Mouse (Mus musculus) spleen, postnatal 14 days (tissue): Measurements from ENCODE around the gene Ermard.
"Not testable (repeated sequence)": the region's sequence is repeated elsewhere in the genome, so short reads cannot be mapped to it uniquely, and the experiment has no call there.

Experiments used
- DNase-seq, 2 experiments: peaks; one replicate each; pipeline ENCODE4 v3.0.0; 2021 to 2022; ENCODE audit warnings: low spot score in 2 of 2

The Ermard gene

DNA sequence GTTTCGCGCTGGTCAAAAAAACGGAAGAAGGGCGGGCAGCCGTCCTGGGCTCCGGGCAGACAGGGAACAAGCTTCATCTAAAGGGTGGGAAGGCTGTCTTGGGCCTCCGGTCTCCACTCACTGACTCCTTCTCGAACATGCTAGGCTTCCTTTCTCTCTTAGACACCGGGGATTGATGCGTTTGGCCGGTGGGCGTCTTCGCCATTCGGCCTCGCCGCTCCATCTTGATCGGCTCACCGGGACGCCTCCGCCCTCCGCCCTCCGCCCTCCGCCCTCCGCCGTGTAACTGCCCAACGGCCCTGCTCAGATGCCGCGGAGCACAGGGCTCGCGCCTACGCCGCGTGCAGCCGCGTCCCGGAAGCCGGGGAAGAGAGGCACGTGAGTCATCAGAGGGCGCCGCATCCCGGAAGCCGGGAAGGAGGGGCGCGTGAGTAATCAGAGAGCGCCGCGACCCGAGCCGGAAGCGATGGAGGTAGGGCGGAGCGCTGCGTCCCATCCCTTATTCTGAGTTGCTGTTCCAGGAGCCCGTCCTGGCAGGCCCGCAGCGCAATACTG is at the start of gene Ermard, which contains the start of the genes Tcte3 and Gm3448:
Ermard (plus strand) TSS at position 34 of the 555 bp plus-strand sequence.
Tcte3 (minus strand) TSS at position 314 of the 555 bp plus-strand sequence.
Gm3448 (minus strand) TSS at position 363 of the 555 bp plus-strand sequence.
- DNase-seq = peak in 1 of 2 experiments; percentile 22

DNA sequence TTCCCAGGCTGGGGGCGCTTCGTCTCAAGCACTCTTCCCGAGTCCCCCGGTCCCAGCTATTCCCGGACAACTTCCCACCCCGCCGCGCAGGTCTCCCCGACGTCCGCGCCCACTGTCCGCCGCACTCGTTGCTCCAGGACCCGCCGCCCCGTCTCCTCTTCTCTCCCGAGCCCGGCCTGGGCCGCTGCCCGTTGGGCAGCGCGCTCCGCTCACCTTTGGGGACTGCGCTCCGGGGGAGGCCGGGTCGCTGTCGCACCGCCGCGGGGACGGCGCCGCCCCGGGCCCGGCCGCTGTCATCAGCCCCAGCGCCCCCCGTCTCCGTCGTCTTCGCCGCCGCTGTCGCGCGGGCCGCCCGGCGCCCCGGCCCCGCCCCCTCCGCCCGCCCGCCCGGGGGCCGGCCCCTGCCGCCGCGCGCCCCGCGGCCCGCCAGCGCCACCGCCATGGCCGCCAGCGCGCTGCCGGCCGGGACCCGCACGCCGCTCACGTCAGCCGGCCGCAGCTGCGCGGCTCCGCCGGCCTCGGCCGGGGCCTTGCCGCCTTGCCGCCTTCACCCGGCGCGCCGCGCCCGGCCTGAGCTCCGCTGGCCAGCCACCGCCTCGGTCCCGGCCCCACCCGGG is 48.4 kb upstream of the Ermard start:
- not testable (repeated sequence) for DNase-seq

DNA sequence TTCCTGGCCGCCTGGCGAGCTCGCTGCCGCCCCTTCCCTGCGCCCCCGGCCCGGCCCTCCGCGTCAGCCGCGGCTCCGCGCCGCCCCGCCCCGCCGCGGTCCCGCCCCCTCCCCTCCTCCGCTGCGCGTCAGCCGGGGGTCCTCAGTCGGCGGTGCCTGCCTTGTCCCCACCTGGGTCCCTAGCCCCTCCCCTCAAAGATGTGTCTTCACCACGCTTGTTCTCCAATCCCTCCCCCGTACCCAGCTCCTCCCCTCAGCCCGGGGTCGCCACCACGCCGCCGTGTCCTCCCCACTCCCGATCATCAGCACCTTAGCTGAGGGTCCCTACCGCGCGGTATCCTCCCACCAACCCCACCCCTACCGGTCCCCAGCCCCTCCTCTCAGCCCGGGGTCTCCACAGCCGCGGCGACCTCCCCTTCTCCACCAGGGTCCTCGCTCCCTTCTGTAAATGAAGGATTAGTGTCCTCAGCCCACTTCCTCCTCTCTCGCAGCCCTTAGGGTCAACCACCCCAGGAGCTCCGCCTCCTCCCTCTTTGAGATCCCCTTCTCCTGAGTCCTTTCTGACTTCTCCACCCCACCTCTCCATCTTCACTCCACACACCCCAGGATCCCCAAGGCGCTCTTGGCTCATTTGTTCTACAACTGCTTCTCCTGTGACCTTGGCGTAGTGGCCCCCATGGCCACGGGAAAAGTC is 47.7 kb upstream of the Ermard start:
- not testable (repeated sequence) for DNase-seq

DNA sequence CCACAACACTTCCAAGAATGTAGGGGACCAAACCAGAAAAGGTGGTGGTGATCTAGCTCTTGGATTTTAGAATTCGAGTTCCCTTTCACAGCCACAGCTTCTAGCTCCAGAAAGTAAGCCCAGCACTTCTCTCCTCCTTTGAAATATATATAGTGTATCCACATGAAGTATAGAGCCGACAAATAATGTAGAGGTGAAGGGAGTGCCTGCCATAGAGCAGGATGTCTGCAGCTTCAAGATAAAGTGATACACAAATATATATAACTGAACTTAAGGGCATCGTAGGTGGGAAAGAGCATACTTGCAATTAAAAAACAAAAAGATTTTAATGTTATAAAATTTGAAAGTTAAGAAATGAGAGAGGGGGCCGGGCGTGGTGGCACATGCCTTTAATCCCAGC is 46.9 kb upstream of the Ermard start:
- DNase-seq = not testable (repeated sequence)

DNA sequence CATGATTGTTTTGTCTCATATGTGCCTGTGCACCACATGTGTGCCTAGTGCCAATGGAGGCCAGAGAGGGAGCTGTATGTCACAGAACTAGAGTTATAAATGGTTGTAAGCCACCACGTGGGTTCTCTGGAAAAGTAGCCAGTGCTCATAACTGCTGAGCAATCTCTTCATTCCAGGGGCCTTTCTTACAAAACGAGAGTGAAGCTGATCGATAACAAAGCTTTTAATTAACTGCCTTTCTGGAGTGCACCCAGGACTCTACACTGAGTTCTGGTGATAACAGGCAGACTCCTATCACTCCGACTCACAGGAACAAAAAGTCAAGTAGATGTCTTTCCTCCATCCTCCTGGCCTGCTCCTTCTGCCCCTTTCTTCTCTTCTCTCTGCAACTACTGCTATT is 41.0 kb upstream of the Ermard start:
- not testable (repeated sequence) for DNase-seq

DNA sequence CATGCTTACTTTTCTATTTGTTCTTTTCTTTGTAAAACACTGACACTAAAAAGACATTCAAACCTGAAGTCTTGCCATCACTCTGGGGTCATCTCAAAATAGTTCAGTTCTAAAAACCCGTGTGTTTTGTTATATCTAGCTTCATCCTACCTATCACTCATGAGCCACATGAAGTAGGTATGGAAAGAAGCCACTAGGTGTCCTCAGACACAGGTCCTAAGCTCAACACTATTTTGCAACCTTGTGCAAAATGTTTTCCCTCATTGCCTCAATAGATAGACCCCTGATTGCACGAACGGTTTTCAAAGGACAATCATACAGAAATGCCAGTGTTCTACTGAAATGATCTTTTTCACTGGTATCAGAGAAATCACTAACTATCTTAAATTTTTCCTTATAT is 31.9 kb upstream of the Ermard start:
- DNase-seq = not testable (repeated sequence)

DNA sequence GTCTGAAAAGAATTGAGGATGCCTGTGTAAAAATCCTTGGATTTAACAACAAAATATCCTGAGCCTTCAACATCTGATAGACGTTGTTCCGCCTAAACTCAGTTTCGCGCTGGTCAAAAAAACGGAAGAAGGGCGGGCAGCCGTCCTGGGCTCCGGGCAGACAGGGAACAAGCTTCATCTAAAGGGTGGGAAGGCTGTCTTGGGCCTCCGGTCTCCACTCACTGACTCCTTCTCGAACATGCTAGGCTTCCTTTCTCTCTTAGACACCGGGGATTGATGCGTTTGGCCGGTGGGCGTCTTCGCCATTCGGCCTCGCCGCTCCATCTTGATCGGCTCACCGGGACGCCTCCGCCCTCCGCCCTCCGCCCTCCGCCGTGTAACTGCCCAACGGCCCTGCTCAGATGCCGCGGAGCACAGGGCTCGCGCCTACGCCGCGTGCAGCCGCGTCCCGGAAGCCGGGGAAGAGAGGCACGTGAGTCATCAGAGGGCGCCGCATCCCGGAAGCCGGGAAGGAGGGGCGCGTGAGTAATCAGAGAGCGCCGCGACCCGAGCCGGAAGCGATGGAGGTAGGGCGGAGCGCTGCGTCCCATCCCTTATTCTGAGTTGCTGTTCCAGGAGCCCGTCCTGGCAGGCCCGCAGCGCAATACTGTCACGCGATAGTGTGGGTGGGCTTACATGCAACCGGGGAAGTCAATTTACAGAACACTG is 31.1 kb upstream of the Ermard start, which contains the start of gene Gm3435:
Gm3435 (plus strand) TSS at position 471 of the 708 bp plus-strand sequence.
- not testable (repeated sequence) for DNase-seq

DNA sequence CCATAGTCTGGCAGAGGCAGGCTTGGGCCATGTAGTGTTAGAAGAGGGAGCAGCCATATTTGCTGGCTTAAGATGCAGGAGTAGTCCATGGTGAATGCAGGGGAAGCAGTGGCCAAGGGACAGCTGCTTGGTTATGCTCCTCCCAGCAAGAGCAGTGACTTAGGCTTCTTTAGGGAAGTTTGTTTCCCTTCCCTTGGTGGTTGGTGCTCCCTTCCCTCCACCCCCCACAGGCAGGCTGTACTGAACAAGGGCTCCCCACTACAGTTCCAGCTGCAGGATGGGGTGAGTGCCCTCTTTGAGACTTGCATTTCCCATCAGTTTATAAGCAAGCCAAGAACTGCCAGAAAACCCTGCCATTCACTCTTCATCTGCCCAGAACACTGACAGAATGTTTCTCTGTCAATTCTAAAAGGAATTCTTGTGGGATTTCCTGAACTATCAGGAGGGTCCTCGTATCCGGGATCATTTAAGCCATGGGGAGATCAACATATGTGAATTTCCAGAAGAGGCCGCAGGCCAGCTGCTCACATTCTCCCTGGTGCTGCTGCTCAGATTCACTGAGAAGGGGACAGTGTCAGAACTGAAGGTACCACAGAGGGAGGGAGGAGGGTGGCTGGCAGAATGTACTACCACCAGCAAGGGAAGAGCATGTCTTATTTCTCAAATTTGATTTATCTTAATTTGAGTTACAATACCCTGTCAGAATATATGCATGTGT is 19.3 kb upstream of the Ermard start:
- peak; percentile 2 to 6 for DNase-seq

DNA sequence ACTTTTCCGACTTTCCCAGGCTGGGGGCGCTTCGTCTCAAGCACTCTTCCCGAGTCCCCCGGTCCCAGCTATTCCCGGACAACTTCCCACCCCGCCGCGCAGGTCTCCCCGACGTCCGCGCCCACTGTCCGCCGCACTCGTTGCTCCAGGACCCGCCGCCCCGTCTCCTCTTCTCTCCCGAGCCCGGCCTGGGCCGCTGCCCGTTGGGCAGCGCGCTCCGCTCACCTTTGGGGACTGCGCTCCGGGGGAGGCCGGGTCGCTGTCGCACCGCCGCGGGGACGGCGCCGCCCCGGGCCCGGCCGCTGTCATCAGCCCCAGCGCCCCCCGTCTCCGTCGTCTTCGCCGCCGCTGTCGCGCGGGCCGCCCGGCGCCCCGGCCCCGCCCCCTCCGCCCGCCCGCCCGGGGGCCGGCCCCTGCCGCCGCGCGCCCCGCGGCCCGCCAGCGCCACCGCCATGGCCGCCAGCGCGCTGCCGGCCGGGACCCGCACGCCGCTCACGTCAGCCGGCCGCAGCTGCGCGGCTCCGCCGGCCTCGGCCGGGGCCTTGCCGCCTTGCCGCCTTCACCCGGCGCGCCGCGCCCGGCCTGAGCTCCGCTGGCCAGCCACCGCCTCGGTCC is 17.0 kb upstream of the Ermard start:
- not testable (repeated sequence) for DNase-seq

DNA sequence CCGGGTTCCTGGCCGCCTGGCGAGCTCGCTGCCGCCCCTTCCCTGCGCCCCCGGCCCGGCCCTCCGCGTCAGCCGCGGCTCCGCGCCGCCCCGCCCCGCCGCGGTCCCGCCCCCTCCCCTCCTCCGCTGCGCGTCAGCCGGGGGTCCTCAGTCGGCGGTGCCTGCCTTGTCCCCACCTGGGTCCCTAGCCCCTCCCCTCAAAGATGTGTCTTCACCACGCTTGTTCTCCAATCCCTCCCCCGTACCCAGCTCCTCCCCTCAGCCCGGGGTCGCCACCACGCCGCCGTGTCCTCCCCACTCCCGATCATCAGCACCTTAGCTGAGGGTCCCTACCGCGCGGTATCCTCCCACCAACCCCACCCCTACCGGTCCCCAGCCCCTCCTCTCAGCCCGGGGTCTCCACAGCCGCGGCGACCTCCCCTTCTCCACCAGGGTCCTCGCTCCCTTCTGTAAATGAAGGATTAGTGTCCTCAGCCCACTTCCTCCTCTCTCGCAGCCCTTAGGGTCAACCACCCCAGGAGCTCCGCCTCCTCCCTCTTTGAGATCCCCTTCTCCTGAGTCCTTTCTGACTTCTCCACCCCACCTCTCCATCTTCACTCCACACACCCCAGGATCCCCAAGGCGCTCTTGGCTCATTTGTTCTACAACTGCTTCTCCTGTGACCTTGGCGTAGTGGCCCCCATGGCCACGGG is 16.4 kb upstream of the Ermard start:
- DNase-seq = not testable (repeated sequence)

DNA sequence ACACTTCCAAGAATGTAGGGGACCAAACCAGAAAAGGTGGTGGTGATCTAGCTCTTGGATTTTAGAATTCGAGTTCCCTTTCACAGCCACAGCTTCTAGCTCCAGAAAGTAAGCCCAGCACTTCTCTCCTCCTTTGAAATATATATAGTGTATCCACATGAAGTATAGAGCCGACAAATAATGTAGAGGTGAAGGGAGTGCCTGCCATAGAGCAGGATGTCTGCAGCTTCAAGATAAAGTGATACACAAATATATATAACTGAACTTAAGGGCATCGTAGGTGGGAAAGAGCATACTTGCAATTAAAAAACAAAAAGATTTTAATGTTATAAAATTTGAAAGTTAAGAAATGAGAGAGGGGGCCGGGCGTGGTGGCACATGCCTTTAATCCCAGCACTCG is 15.5 kb upstream of the Ermard start:
- DNase-seq = not testable (repeated sequence)

DNA sequence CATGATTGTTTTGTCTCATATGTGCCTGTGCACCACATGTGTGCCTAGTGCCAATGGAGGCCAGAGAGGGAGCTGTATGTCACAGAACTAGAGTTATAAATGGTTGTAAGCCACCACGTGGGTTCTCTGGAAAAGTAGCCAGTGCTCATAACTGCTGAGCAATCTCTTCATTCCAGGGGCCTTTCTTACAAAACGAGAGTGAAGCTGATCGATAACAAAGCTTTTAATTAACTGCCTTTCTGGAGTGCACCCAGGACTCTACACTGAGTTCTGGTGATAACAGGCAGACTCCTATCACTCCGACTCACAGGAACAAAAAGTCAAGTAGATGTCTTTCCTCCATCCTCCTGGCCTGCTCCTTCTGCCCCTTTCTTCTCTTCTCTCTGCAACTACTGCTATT is 9.6 kb upstream of the Ermard start:
- DNase-seq = not testable (repeated sequence)

DNA sequence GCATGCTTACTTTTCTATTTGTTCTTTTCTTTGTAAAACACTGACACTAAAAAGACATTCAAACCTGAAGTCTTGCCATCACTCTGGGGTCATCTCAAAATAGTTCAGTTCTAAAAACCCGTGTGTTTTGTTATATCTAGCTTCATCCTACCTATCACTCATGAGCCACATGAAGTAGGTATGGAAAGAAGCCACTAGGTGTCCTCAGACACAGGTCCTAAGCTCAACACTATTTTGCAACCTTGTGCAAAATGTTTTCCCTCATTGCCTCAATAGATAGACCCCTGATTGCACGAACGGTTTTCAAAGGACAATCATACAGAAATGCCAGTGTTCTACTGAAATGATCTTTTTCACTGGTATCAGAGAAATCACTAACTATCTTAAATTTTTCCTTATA is 553 bp upstream of the Ermard start:
- DNase-seq = not testable (repeated sequence)

DNA sequence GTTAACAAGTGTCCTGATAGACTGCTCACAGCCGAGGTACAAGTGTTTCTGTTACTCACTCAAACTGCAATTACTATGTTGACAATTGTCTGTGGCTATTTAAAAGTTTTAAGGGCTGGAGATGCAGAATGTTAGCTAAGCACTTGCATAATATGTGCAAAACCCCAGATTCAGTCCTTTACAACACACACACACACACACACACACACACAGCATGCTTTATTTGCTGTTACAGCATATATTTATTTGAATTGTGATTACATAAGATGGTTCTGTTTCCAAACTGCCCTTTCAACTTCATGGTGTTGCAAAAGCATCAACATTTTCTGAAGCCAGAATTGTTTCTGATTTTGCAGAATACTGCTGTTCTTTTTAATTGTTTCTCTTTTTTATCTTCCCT is 9.3 kb downstream of the Ermard start:
- not testable (repeated sequence) for DNase-seq

DNA sequence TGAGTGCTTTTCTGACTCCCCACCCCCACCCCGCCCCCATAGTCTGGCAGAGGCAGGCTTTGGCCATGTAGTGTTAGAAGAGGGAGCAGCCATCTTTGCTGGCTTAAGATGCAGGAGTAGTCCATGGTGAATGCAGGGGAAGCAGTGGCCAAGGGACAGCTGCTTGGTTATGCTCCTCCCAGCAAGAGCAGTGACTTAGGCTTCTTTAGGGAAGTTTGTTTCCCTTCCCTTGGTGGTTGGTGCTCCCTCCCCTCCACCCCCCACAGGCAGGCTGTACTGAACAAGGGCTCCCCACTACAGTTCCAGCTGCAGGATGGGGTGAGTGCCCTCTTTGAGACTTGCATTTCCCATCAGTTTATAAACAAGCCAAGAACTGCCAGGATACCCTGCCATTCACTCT is 11.8 kb downstream of the Ermard start:
- not testable (repeated sequence) for DNase-seq

DNA sequence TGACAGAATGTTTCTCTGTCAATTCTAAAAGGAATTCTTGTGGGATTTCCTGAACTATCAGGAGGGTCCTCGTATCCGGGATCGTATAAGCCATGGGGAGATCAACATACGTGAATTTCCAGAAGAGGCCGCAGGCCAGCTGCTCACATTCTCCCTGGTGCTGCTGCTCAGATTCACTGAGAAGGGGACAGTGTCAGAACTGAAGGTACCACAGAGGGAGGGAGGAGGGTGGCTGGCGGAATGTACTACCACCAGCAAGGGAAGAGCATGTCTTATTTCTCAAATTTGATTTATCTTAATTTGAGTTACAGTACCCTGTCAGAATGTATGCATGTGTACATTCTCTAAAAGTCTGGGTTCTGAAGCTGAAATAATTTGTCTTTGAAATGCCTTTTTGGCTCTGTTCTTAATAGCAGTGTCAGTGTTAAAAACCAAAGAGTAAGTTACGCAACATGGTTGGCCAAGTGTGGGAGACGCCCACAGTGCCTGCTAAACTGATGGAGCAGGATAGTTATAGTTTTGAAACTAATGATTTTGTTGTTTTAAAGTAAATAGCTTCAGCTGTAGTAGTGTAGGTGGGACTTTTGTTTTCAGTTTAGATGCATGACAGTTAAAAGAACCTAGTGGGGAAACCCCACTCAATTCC is 12.3 kb downstream of the Ermard start:
- not testable (repeated sequence) for DNase-seq

DNA sequence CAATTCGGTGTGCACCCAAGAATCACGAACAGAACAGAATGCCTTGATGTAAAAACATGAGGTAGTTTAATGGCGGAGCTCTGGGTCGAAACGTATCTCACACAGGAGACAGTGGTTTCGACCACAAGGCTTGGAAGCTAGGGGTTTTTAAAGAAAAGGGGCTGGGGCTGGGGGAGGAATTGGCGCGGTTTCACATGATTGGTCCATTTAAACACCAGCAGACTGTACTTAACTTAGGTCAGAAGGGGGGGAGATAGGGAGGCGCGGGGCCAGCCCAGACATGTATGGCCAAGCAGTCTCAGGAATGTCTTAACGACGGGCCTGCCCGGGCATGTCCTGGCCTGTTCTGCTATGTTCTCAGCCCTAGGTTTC is 12.8 kb downstream of the Ermard start:
- DNase-seq = not testable (repeated sequence)

DNA sequence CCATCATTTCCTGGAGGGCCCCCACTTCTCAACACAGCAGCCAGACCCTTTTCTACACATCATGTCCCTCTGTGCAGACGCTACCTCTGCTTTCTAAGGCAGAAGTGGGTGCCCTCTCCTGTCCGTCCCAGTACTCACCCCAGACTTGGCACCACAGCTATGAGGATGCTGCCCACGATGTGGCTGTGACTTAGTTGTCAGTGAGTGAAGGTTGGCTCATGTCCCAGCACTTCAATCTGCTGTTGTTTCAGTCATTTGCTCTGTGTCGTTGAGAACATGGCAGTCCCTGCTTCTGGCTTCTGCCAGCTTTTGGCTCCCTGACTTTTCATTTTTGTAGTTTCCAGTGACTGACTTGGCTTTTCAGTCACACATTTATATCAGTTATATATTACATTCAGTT is 14.9 kb downstream of the Ermard start:
- no peak for DNase-seq

DNA sequence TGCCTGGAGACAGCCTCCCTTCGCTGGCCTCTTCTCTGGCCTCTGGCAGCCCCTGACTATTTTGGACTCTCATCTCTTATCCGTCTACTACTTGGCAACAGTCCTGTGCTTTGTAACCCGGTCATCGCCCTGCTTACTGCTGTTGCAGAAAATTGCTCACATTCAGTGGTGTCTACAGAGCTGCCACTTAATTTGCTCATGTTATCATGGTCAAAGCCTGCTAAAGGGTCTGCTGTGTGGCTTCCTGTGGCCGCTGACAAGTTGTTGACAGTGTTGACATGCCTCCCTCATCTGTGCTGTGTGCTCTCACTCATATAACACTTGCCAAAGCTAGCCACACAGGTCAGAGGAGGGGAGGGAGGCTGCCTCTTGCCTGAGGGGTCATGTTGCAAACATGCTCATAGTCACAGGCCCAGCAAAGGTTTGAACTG is 17.2 kb downstream of the Ermard start:
- DNase-seq = no peak

DNA sequence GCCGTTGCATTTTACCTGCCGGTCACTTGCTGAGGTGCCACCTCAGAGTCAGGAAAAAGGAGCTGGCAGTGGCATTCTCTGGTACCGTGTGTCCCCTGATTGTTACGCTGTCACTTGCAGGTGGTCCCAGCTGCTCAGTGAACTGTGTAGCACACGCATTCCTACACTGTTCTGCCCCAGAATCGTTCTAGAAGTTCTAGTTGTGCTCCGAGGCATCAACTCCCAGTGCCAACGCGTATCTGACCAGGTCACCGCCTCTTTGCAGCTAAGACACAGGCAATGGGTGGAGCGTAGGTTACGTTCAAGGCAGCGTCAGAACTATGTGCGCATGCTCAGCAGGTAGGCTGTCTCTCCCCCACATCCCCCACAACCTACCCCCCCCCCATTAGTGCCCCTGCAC is 18.6 kb downstream of the Ermard start:
- no peak for DNase-seq
